Mouse (Mus musculus) megakaryocyte, embryonic 14.5 days (primary cell): ENCODE measurements around the gene Kif11. TPM values are rescaled to one million over a fixed set of nuclear protein-coding genes. Genes with fewer than 3 reads are reported as not detected.

ENCODE experiments used
- H3K27me3 ChIP-seq: replicated peaks from 2 replicates; pipeline ENCODE3; 2012; ENCODE audit warnings: inconsistent platforms
- H3K36me3 ChIP-seq: replicated peaks from 2 replicates; pipeline ENCODE3; 2012; ENCODE audit warnings: low read length, inconsistent platforms, mixed read lengths
- H3K4me1 ChIP-seq: 2 replicates; pipeline ENCODE4 v1.6.1; 2012; ENCODE audit warnings: inconsistent platforms
- H3K4me3 ChIP-seq: replicated peaks from 2 replicates; pipeline ENCODE3; 2012; ENCODE audit warnings: moderate library complexity, mild to moderate bottlenecking, inconsistent platforms
- H3K9me3 ChIP-seq: 2 replicates; pipeline ENCODE4 v1.6.1; 2012; ENCODE audit warnings: inconsistent platforms
- FLI1 ChIP-seq: IDR thresholded peaks from 2 replicates; pipeline ENCODE4 v1.6.1; 2012; ENCODE audit warnings: low read length, inconsistent platforms, mixed read lengths
- GATA1 ChIP-seq: IDR thresholded peaks from 3 replicates; pipeline ENCODE4 v1.6.1; 2012; ENCODE audit warnings: mixed read lengths, low read length, inconsistent platforms, borderline replicate concordance
- polyA plus RNA-seq: library from polyadenylated mRNA; stranded (reverse); fragments of >175 nt; gene quantifications from 2 replicates; pipeline ENCODE4 v1.2.3, GENCODE M21; 2012; ENCODE audit warnings: low replicate concordance; ENCODE audit not compliant: insufficient read depth

Gene Kif11
- polyA plus RNA-seq, 1 experiment: 1.7 TPM

GRCm38 (mm10) chr19:37468841-37469566 lies 92.8 kb downstream of the Kif11 start:
- Histone ChIP-seq H3K4me3 (no peak overlapping the region), H3K27me3 (peaks cover 31% of the 10 kb centered on the region), H3K9me3 (0 out of 2 replicates have a peak, but pooled peaks cover 3% of the 10 kb centered on the region), H3K36me3 (no peaks in the 10 kb centered on the region), H3K4me1 (peaks cover 6% of the 10 kb centered on the region)
- TF ChIP-seq FLI1 (no peak), GATA1 (no peak)

Other genes starting within 250 kb of the Kif11 start
- gene March5, start 168.9 kb upstream of the Kif11 start, polyA plus RNA-seq: 28.9 and 37.4 TPM in 2 replicates
- 0.21 TPM in 1 of 2 replicates, not detected in the other for gene Cpeb3, start 167.8 kb upstream of the Kif11 start, polyA plus RNA-seq
- 4.4 TPM in 1 of 2 replicates, not detected in the other for gene Ide, start 38.6 kb upstream of the Kif11 start, polyA plus RNA-seq
- gene Hhex, start 58.4 kb downstream of the Kif11 start, polyA plus RNA-seq: 42.5 and 99.2 TPM in 2 replicates
- 6.6 and 14.1 TPM in 2 replicates for gene Exoc6, start 174.0 kb downstream of the Kif11 start, polyA plus RNA-seq